Mouse (Mus musculus): ENCODE measurements around the gene Wnt5b. TPM values are rescaled to one million over a fixed set of nuclear protein-coding genes. Genes with fewer than 3 reads are reported as not detected.

Wnt5b gene
- total and polyA plus RNA-seq, 3 experiments = 0.04 TPM; not detected in 2

DNA sequence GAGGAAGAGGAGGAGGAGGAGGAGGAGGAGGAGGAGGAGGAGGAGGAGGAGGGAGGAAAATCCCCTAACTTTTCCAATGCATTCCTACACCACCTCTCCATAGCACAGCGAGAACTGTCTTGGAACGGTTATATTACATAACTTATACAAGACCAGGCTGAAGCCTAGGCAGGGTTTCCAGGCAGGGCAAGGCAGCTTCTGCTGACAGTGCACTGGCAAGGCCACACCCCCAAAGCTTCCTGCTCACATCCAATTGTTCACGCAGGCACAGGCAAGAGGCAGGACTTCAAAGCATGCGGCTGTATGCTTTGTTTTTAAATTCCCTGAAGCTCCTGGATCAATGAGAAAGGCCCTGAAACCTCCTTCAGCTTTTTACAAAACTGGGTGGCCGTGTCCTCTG is 44.9 kb downstream of the Wnt5b start:
- DNase-seq (ENCODE audit: low read depth, low spot score) = peak; percentile 41
- TF ChIP-seq ELF1 (IDR thresholded peaks at IDR 0.05; ENCODE audit: low read depth, low read length) (no peak), EP300 (IDR thresholded peaks at IDR 0.05; ENCODE audit: low read depth in 1 of 2, low read length in 2 of 2) (no peak), POLR2AphosphoS2 (IDR thresholded peaks at IDR 0.05; ENCODE audit: low read length) (no peak), KAT2A (conservative IDR thresholded peaks at IDR 0.05; ENCODE audit: low read depth, low read length) (no peak), CHD1 (IDR thresholded peaks at IDR 0.05; ENCODE audit: low read depth, low read length) (no peak), RCOR1 (IDR thresholded peaks at IDR 0.05; ENCODE audit: low read depth, low read length) (no peak), TAL1 (IDR thresholded peaks at IDR 0.05; ENCODE audit: low read length) (no peak), NRF1 (IDR thresholded peaks at IDR 0.05; ENCODE audit: insufficient read depth, low read depth, low read length, poor library complexity, severe bottlenecking) (no peak), TBP (IDR thresholded peaks at IDR 0.05; ENCODE audit: low read depth, low read length) (no peak)
- Histone ChIP-seq H3K36me3 (ENCODE audit: control insufficient read depth in 1 of 2, insufficient read depth in 2 of 2, low read length in 2 of 2) (no peaks in the 10 kb centered on the region), H3K4me1 (ENCODE audit: control insufficient read depth in 1 of 2, insufficient read depth in 2 of 2, low read length in 2 of 2) (no peaks in the 10 kb centered on the region), H3K27ac (ENCODE audit: control insufficient read depth, low read depth, low read length) (no peak overlapping the region), H3K79me2 (ENCODE audit: control insufficient read depth, insufficient read depth, low read length, poor library complexity) (no peaks in the 10 kb centered on the region), H3K4me3 (ENCODE audit: control insufficient read depth in 1 of 2, insufficient read depth in 1 of 2, low read depth in 2 of 2, low read length in 2 of 2) (no peak overlapping the region), H3K9ac (ENCODE audit: control insufficient read depth, low read depth, low read length, poor library complexity, severe bottlenecking) (no peak overlapping the region), H3K9me3 (replicated peaks; ENCODE audit: insufficient read depth, low read length) (no peaks in the 10 kb centered on the region), H3K27me3 (ENCODE audit: control insufficient read depth in 1 of 2, insufficient read depth in 2 of 2, low read length in 2 of 2) (no peaks in the 10 kb centered on the region)

DNA sequence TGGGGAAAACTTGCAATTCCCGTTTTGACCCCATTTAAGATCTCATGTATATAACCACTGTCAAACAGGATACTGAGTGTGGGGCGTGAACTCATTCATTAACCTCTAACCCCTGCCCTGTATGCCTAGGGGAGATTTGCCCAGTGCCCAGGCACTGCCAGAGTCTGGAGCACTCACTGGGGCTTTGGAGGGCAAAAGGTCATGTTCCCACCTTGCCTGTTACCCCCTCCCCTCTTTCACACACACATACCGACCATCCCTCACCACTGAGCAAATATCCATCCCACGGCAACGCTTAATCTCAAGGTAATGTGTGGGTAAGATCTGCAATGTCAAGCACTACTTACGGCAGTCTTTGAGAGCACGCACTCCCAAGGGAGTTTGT is 51.5 kb downstream of the Wnt5b start:
- Histone ChIP-seq H3K4me1 (ENCODE audit: control insufficient read depth in 1 of 2, insufficient read depth in 2 of 2, low read length in 2 of 2) (no peaks in the 10 kb centered on the region), H3K27ac (ENCODE audit: control insufficient read depth, low read depth, low read length) (no peak overlapping the region), H3K9me3 (replicated peaks; ENCODE audit: insufficient read depth, low read length) (no peaks in the 10 kb centered on the region), H3K9ac (ENCODE audit: control insufficient read depth, low read depth, low read length, poor library complexity, severe bottlenecking) (no peak overlapping the region), H3K79me2 (ENCODE audit: control insufficient read depth, insufficient read depth, low read length, poor library complexity) (no peaks in the 10 kb centered on the region), H3K27me3 (ENCODE audit: control insufficient read depth in 1 of 2, insufficient read depth in 2 of 2, low read length in 2 of 2) (no peaks in the 10 kb centered on the region), H3K4me3 (ENCODE audit: control insufficient read depth in 1 of 2, insufficient read depth in 1 of 2, low read depth in 2 of 2, low read length in 2 of 2) (no peak overlapping the region), H3K36me3 (ENCODE audit: control insufficient read depth in 1 of 2, insufficient read depth in 2 of 2, low read length in 2 of 2) (no peaks in the 10 kb centered on the region)
- TF ChIP-seq CHD2 (IDR thresholded peaks at IDR 0.05; ENCODE audit: low read length) (no peak), EP300 (IDR thresholded peaks at IDR 0.05; ENCODE audit: low read depth in 1 of 2, low read length in 2 of 2) (no peak)
- no peak for DNase-seq (ENCODE audit: low read depth, low spot score)

DNA sequence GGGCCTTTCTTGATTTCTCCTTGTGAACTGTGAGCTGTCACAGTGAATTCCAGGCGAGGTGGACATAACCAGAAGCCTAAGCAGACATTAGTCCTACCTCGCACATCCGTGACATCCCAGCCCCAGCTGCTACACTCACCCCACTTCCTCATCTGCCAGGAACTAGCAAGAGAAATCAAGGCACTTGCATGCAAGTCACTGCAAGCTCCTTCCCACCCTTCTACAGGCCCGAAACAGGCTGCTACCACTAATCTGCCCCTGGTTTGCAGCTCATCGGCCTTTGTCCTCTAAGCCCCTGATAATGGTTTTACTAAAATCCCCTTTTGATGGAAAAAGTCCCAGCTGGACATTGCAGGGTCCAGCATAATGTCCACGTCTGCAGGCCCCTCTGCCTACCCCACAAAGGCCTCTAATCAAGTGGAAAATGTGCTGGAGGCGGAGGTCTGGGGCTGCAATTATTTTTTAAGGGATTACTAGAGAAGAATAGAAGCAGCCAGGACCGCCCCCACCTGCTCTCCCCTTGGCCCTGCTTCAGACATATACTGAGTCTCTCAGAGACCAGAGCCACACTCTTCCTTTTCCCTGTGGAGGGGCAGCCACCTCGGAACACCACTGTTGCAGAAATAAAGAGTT is 52.0 kb downstream of the Wnt5b start:
- H3K27ac ChIP-seq (ENCODE audit: control insufficient read depth, low read depth, low read length) = no peak overlapping the region
- H3K9ac ChIP-seq (ENCODE audit: control insufficient read depth, low read depth, low read length, poor library complexity, severe bottlenecking) = no peak overlapping the region
- H3K36me3 ChIP-seq (ENCODE audit: control insufficient read depth in 1 of 2, insufficient read depth in 2 of 2, low read length in 2 of 2) = no peaks in the 10 kb centered on the region
- H3K9me3 ChIP-seq (replicated peaks; ENCODE audit: insufficient read depth, low read length) = no peaks in the 10 kb centered on the region
- TF ChIP-seq USF1 (IDR thresholded peaks at IDR 0.05; ENCODE audit: low read depth, low read length) = no peak
- no peak for TF ChIP-seq MAZ (IDR thresholded peaks at IDR 0.05; ENCODE audit: low read depth, low read length)
- no peak for TF ChIP-seq USF2 (IDR thresholded peaks at IDR 0.05; ENCODE audit: borderline replicate concordance in 1 of 2, insufficient read depth in 1 of 2, low read depth in 1 of 2, low read length in 2 of 2)
- TF ChIP-seq MYC (IDR thresholded peaks at IDR 0.05; ENCODE audit: low read depth, low read length) = no peak
- TF ChIP-seq TCF12 (IDR thresholded peaks at IDR 0.05; ENCODE audit: low read depth, low read length) = no peak
- TF ChIP-seq TAL1 (IDR thresholded peaks at IDR 0.05; ENCODE audit: low read length) = no peak
- no peak for TF ChIP-seq MYB (IDR thresholded peaks at IDR 0.05; ENCODE audit: low read depth, low read length)
- TF ChIP-seq MAX (IDR thresholded peaks at IDR 0.05; ENCODE audit: low read length) = no peak
- no peak for TF ChIP-seq GATA1 (IDR thresholded peaks at IDR 0.05; ENCODE audit: low read depth, low read length)
- TF ChIP-seq UBTF (IDR thresholded peaks at IDR 0.05; ENCODE audit: borderline replicate concordance, insufficient read depth, low read depth, low read length) = no peak
- no peaks in the 10 kb centered on the region for H3K27me3 ChIP-seq (ENCODE audit: control insufficient read depth in 1 of 2, insufficient read depth in 2 of 2, low read length in 2 of 2)
- no peaks in the 10 kb centered on the region for H3K79me2 ChIP-seq (ENCODE audit: control insufficient read depth, insufficient read depth, low read length, poor library complexity)
- DNase-seq (ENCODE audit: low read depth, low spot score) = no peak
- H3K4me3 ChIP-seq (ENCODE audit: control insufficient read depth in 1 of 2, insufficient read depth in 1 of 2, low read depth in 2 of 2, low read length in 2 of 2) = no peak overlapping the region
- H3K4me1 ChIP-seq (ENCODE audit: control insufficient read depth in 1 of 2, insufficient read depth in 2 of 2, low read length in 2 of 2) = no peaks in the 10 kb centered on the region
